Mouse (Mus musculus): ENCODE results near the gene Gm5800.
"Not testable (repeated sequence)": the region's sequence is repeated elsewhere in the genome, so short reads cannot be mapped to it uniquely, and the experiment has no call there.

DNA sequence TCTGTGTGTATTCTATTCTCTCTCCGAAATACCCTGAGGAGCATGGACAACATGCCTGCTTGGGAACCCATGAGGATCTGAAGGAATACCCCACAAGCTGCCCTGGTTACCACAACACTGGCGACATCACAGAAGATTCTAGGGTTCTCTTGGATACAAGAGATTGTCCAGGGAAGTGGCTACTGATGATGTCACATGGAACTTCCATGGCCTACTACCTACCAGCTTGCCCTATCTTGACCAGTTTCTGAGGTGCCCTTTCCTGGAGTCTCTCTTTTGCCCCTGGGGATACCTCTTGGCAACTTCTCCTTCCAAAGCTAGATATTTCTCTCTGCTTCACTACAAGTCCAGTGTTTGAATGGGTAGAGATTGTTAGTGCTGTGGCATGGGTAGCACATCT lies 21.6 kb downstream of the Gm5800 start, which contains the start of gene Gm17079:
- TF ChIP-seq CTCF (IDR thresholded peaks at IDR 0.05; ENCODE audit: control insufficient read depth, insufficient read depth, insufficient replicate concordance, low read depth, low read length); POLR2A (IDR thresholded peaks at IDR 0.05; ENCODE audit: control insufficient read depth, low read depth, low read length): not testable (repeated sequence)

All from testis, adult 2 months (tissue).